Mouse (Mus musculus) CH12.LX (cell line): Measurements from ENCODE around the gene Pabpn1. TPM values are rescaled to one million over a fixed set of nuclear protein-coding genes. Genes with fewer than 3 reads are reported as not detected.
A peak's percentile ranks its signal among the peaks of the same experiment; 100 is the strongest.

Experiments used
- DNase-seq: peaks from one replicate; pipeline ENCODE4 v3.0.0-alpha.2; 2013; ENCODE audit errors: extremely low read depth
- H3K27ac ChIP-seq: 2 replicates; pipeline ENCODE4 v1.5.1; 2012; ENCODE audit warnings: low read depth, mild to moderate bottlenecking, control low read depth, moderate library complexity; ENCODE audit not compliant: insufficient read depth
- H3K27me3 ChIP-seq: replicated peaks from 2 replicates; pipeline ENCODE3; 2012; ENCODE audit warnings: inconsistent platforms
- H3K36me3 ChIP-seq, 2 experiments: replicated peaks in 1 of 2; 2 replicates each; pipeline versions ENCODE3 to v1.6.1; 2012; ENCODE audit warnings: inconsistent platforms in 1 of 2, low read length in 1 of 2, mild to moderate bottlenecking in 1 of 2, mixed read lengths in 1 of 2, moderate library complexity in 1 of 2; ENCODE audit not compliant: control insufficient read depth in 1 of 2, insufficient read depth in 1 of 2
- H3K4me1 ChIP-seq, 2 experiments: 2 replicates each; pipeline ENCODE4 v1.6.1; 2012; ENCODE audit warnings: inconsistent platforms in 1 of 2, moderate library complexity in 1 of 2; ENCODE audit not compliant: insufficient read depth in 2 of 2, control insufficient read depth in 1 of 2
- H3K4me2 ChIP-seq: 2 replicates; pipeline ENCODE4 v1.6.1; 2012; ENCODE audit warnings: low read depth, mild to moderate bottlenecking, control low read depth; ENCODE audit not compliant: poor library complexity, insufficient read depth, severe bottlenecking
- H3K4me3 ChIP-seq, 3 experiments: fragments of 150-350 bp in 1 of 3; sonication (generic) in 1 of 3; replicated peaks in 1 of 3; 2 replicates each; pipeline versions ENCODE3 to v1.5.1; 2011 to 2012; ENCODE audit warnings: low read depth in 2 of 3, low read length in 2 of 3, mild to moderate bottlenecking in 2 of 3, moderate library complexity in 2 of 3, control low read depth in 1 of 3, improper control_type of control experiment in 1 of 3, inconsistent platforms in 1 of 3, mixed read lengths in 1 of 3; ENCODE audit not compliant: poor library complexity in 1 of 3
- H3K79me2 ChIP-seq: replicated peaks from 2 replicates; pipeline ENCODE4 v1.6.1; 2012; ENCODE audit warnings: mild to moderate bottlenecking, moderate library complexity; ENCODE audit not compliant: control insufficient read depth, poor library complexity, insufficient read depth, severe bottlenecking; ENCODE audit errors: extremely low read depth
- H3K9ac ChIP-seq: 2 replicates; pipeline ENCODE4 v1.6.1; 2012; ENCODE audit warnings: low read depth, mild to moderate bottlenecking, control low read depth, moderate library complexity; ENCODE audit not compliant: insufficient read depth
- H3K9me3 ChIP-seq: replicated peaks from 2 replicates; pipeline ENCODE3; 2012; ENCODE audit warnings: low read length, inconsistent platforms, mixed read lengths
- CHD1 ChIP-seq: IDR thresholded peaks from 2 replicates; pipeline ENCODE4 v1.6.1; 2012; ENCODE audit warnings: low read depth, low read length, improper control_type of control experiment, inconsistent platforms
- CHD2 ChIP-seq: IDR thresholded peaks from 2 replicates; pipeline ENCODE4 v1.6.1; 2011; ENCODE audit warnings: low read length, improper control_type of control experiment
- EP300 ChIP-seq: IDR thresholded peaks from 2 replicates; pipeline ENCODE4 v1.6.1; 2011; ENCODE audit warnings: low read length, improper control_type of control experiment
- ETS1 ChIP-seq: conservative IDR thresholded peaks from 2 replicates; pipeline ENCODE4 v1.6.1; 2012; ENCODE audit warnings: low read depth, mild to moderate bottlenecking, inconsistent platforms, low read length, improper control_type of control experiment, moderate library complexity
- KAT2A ChIP-seq: IDR thresholded peaks from 2 replicates; pipeline ENCODE4 v1.6.1; 2012; ENCODE audit warnings: low read length, improper control_type of control experiment, inconsistent platforms; ENCODE audit not compliant: insufficient replicate concordance
- MAZ ChIP-seq: IDR thresholded peaks from 2 replicates; pipeline ENCODE4 v1.6.1; 2012; ENCODE audit warnings: low read depth, mild to moderate bottlenecking, inconsistent platforms, low read length, improper control_type of control experiment, moderate library complexity
- NELFE ChIP-seq: IDR thresholded peaks from 2 replicates; pipeline ENCODE4 v1.6.1; 2011; ENCODE audit warnings: low read depth, low read length, improper control_type of control experiment
- NRF1 ChIP-seq: IDR thresholded peaks from 2 replicates; pipeline ENCODE4 v1.6.1; 2014; ENCODE audit warnings: low read depth, mild to moderate bottlenecking, inconsistent platforms, low read length, improper control_type of control experiment, moderate library complexity
- POLR2AphosphoS2 ChIP-seq: IDR thresholded peaks from 2 replicates; pipeline ENCODE4 v1.6.1; 2011; ENCODE audit warnings: low read depth, low read length, improper control_type of control experiment
- RAD21 ChIP-seq: IDR thresholded peaks from 2 replicates; pipeline ENCODE4 v1.6.1; 2011; ENCODE audit warnings: low read depth, mild to moderate bottlenecking, low read length, improper control_type of control experiment, moderate library complexity
- SMC3 ChIP-seq: IDR thresholded peaks from 2 replicates; pipeline ENCODE4 v1.6.1; 2011; ENCODE audit warnings: low read depth, low read length, improper control_type of control experiment
- TBP ChIP-seq: conservative IDR thresholded peaks from 2 replicates; pipeline ENCODE4 v1.6.1; 2011; ENCODE audit warnings: low read depth, low read length, improper control_type of control experiment
- TCF12 ChIP-seq: IDR thresholded peaks from 2 replicates; pipeline ENCODE4 v1.6.1; 2014; ENCODE audit warnings: low read depth, mild to moderate bottlenecking, inconsistent platforms, low read length, improper control_type of control experiment
- UBTF ChIP-seq: IDR thresholded peaks from 2 replicates; pipeline ENCODE4 v1.6.1; 2012; ENCODE audit warnings: low read depth, mild to moderate bottlenecking, inconsistent platforms, low read length, improper control_type of control experiment, moderate library complexity
- USF2 ChIP-seq: conservative IDR thresholded peaks from 2 replicates; pipeline ENCODE4 v1.6.1; 2011; ENCODE audit warnings: low read depth, low read length, improper control_type of control experiment
- ZC3H11A ChIP-seq: IDR thresholded peaks from 2 replicates; pipeline ENCODE4 v1.6.1; 2012; ENCODE audit warnings: low read depth, mild to moderate bottlenecking, inconsistent platforms, low read length, improper control_type of control experiment
- ZNF384 ChIP-seq: IDR thresholded peaks from 2 replicates; pipeline ENCODE4 v1.6.1; 2012; ENCODE audit warnings: low read depth, low read length, improper control_type of control experiment, inconsistent platforms
- dilution Hi-C: fragments of 300-500 bp; cut with MboI; formaldehyde crosslinking; loops from 2 replicates; pipeline ENCODE4 v1.14.3; 2020; ENCODE audit warnings: low sequenced_read_pairs; ENCODE audit not compliant: extremely low pct_unique_long_range_greater_than_20kb, extremely low pct_ligation_motif_present
- in situ Hi-C: fragments of 300-500 bp; cut with MboI; formaldehyde crosslinking; loops from 3 replicates; pipeline ENCODE4 v1.14.3; 2019; ENCODE audit warnings: low sequenced_read_pairs, low pct_ligation_motif_present, low pct_unique_long_range_greater_than_20kb, mixed read lengths
- polyA plus RNA-seq: library from polyadenylated mRNA; unstranded; fragments of >175 nt; gene quantifications from 2 replicates; pipeline ENCODE4 v1.2.1, GENCODE M21; 2012; ENCODE audit warnings: low read depth; ENCODE audit not compliant: insufficient read length
- total RNA-seq, 2 experiments: library from RNA; depleted of rRNA; stranded (reverse); fragments of 300-350 nt in 1 of 2; fragments of >200 nt in 1 of 2; gene quantifications; 2 replicates each; pipeline ENCODE4 v1.2.3; 2012 to 2014

The Pabpn1 gene
- total and polyA plus RNA-seq, 3 experiments: 56.8 to 275 (median 88.0) TPM

DNA sequence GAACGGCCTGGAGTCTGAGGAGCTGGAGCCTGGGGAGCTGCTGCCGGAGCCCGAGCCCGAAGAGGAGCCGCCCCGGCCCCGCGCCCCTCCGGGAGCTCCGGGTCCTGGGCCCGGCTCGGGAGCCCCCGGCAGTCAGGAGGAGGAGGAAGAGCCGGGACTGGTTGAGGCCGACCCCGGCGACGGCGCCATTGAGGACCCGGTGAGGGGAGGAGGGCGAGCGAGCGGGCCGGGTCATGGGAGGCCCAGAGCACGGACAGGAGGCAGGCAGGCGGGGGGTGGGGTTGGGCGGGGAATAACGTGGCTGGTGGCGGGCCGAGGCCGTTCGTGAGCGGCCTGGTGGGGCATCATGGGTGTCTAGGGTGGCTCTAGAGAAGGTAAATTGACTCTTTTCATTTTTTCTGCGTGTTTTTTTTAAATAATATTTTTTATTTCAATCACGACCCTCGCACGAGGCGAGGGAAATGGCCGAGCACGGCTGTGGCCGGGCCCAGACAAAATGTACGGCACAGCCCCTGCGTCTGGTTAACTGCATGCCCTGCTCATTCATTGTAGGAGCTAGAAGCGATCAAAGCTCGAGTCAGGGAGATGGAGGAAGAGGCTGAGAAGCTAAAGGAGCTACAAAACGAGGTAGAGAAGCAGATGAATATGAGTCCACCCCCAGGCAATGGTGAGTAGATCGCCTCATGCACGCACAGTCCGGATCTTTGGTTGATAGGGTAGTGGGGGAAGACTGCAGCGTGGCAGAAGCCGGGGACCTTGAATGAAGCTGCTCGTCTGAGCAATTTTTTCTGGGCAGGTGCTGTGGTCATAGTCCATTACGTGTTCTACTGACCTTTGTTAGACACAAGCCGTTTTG lies 2.2 kb downstream of the Pabpn1 start:
- no peaks in the 10 kb centered on the region for H3K9me3 ChIP-seq
- H3K4me1 ChIP-seq: peaks cover 0 to 32% of the 10 kb centered on the region in 2 experiments; a peak in 2 of 4 replicates
- TF ChIP-seq ZC3H11A (no peak), RAD21 (no peak), TBP (no peak), UBTF (0 out of 2 replicates have a peak, but pooled peaks have one; percentile 51)
- peaks cover 26 to 38% of the 10 kb centered on the region in 2 experiments for H3K36me3 ChIP-seq
- H3K4me2 ChIP-seq: peak overlapping the region; percentile 83; the same call in 1 of the 2 replicates
- peak overlapping the region; percentile 77 to 81 (median 80) for H3K4me3 ChIP-seq
- H3K79me2 ChIP-seq: peaks cover 25% of the 10 kb centered on the region
- H3K9ac ChIP-seq: peak overlapping the region; percentile 100
- no peak for DNase-seq
- H3K27ac ChIP-seq: 0 out of 2 replicates have a peak overlapping the region, but pooled peaks have one; percentile 13
- no peaks in the 10 kb centered on the region for H3K27me3 ChIP-seq
- in situ Hi-C loops (no loop called here), dilution Hi-C loops (no loop called here)

DNA sequence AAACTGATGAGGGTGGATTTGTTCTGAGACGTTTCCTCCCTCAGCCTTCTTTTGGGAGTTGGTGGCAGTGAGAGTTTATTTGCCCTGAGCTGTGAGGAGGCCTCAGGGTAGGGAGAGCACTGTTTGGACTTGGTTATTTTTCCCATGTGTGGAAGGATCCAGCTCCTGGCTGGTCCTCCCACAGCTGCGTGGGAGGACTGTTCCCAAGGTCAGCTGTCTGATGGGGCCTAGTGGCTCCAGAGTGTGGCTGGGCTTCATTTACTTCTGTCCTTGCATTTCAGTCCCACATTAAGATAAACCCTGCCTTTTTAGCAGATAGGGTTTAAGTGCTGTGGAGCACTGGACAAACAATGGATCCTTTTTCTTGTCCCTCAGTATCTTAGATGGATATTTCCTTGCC lies 5.1 kb downstream of the Pabpn1 start:
- no peaks in the 10 kb centered on the region for H3K27me3 ChIP-seq
- H3K9ac ChIP-seq: no peak overlapping the region
- peaks cover 0 to 39% of the 10 kb centered on the region in 2 experiments; a peak in 2 of 4 replicates for H3K4me1 ChIP-seq
- in situ Hi-C loops (no loop called here), dilution Hi-C loops (no loop called here)
- H3K4me3 ChIP-seq: no peak overlapping the region
- no peak overlapping the region for H3K27ac ChIP-seq
- TF ChIP-seq CHD2: no peak
- TF ChIP-seq NRF1: no peak
- no peak for TF ChIP-seq CHD1
- TF ChIP-seq POLR2AphosphoS2: no peak
- TF ChIP-seq EP300: no peak
- no peak for TF ChIP-seq NELFE
- no peak for TF ChIP-seq MAZ
- no peak for TF ChIP-seq ZNF384
- no peak for TF ChIP-seq ETS1
- TF ChIP-seq SMC3: no peak
- TF ChIP-seq KAT2A: no peak
- no peak for TF ChIP-seq USF2
- no peak for TF ChIP-seq TCF12
- DNase-seq: no peak
- H3K9me3 ChIP-seq: no peaks in the 10 kb centered on the region
- H3K4me2 ChIP-seq: no peak overlapping the region
- peaks cover 26 to 40% of the 10 kb centered on the region in 2 experiments for H3K36me3 ChIP-seq
- peaks cover 25% of the 10 kb centered on the region for H3K79me2 ChIP-seq
